Mouse (Mus musculus) gastrocnemius, postnatal 36 days (tissue): ENCODE results near the gene Castor1. TPM values are rescaled to one million over a fixed set of nuclear protein-coding genes. Genes with fewer than 3 reads are reported as not detected.
A peak's percentile ranks its signal among the peaks of the same experiment; 100 is the strongest.
"Not testable (repeated sequence)": the region's sequence is repeated elsewhere in the genome, so short reads cannot be mapped to it uniquely, and the experiment has no call there.

Source experiments
- DNase-seq, 2 experiments: peaks; one replicate each; pipeline ENCODE4 v3.0.0; 2022
- intact Hi-C: fragments of 180-260 bp; cut with DNase I; formaldehyde crosslinking; loops from one replicate; pipeline ENCODE4 v1.15.1; 2025
- long read RNA-seq, 2 experiments: library from polyadenylated mRNA; stranded (forward); transcript quantifications; one replicate each; pipeline ENCODE4 v2.0.0; 2021
- total RNA-seq, 2 experiments: library from RNA; stranded (reverse); gene quantifications; 2 replicates each; pipeline ENCODE4 v1.2.3; 2021

Castor1 gene
- total RNA-seq = 1 to 10 TPM; 2.2 to 3.0 TPM
- long read RNA-seq, experiment 1, partial matches to known transcripts = 0 of 2 reads
- long read RNA-seq, experiment 1, other reads (novel, unspliced or antisense) = 1 of 2 reads
- long read RNA-seq, experiment 2, partial matches to known transcripts = 0 of 4 reads
- long read RNA-seq, experiment 2, other reads (novel, unspliced or antisense) = 1 of 4 reads

GRCm38 (mm10) chr11:4217914-4218629, at the start of gene Castor1:
Gene Castor1, plus strand, starts transcription at chr11:4218225.
- intact Hi-C loops = loop anchor here (1.0 to 5.0 kb wide), 2 partner anchors 36 to 83 kb away; partner anchors contain the start of gene Rnf215
- peak; percentile 83 to 88 for DNase-seq

DNA sequence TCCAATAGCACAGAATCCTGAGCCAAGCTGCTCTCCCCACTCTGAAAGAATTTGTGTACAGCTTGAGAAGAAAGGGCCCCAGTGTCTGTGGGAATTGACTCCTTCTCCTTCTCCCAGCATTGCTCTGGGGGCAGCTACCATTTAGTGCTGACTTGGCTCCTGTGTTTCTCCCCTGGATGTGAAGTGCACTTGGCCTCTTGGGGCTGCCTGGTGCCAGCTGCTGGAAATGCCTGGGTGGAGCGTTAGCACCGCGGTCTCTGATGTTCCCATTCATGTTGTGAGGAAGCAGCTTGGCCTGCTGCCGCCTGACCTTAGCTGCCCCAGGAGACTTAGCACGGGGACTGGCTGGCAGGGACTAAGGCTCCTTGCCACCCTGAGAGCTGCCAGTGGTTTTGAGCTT, 43.4 kb upstream of the Castor1 start:
- peak; percentile 79 to 81 for DNase-seq
- intact Hi-C loops = loop anchor here (5.0 kb wide), 1 partner anchor 37 kb away; the partner anchor contains the start of gene Rnf215

DNA sequence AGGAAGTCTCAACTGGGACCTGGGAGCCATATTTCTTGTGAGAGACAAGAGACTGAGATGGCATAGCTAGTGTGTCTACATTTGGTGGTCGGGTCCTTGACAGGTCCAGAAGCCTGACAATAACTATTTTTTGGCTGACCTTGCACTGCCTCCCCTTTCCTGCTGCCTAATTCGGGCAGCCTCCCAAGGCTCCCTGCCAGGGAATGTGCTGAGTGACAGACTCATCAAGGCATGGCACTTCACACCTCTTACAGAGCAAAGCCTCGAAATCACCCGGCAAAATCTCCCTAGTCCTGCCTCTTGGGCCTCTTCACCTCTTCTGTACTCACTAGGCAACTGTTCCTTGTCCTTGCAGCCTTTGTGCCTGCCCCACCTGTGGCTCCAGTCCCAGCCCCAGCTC, 40.3 kb upstream of the Castor1 start:
- DNase-seq = peak in 1 of 2 experiments; percentile 33
- intact Hi-C loops = no loop called here

DNA sequence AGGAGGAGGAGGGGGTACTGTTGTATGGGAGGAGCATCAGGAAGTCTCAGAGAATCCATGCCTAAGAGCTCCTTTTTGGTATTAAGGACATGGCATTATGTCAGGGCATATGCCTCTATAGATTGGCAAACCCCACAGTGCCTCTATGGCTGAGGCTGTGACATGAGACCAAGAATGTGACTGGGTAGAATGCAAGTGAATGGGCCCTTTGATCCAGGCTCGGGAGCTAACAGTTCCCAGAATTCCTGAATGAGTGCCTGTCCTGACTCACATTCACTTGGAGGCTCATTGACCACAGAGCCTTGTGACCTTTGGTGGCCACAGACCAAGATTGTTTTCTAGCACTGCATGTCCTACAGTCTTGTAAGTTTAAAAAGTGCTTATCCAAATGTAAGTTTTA, 36.0 kb upstream of the Castor1 start:
- DNase-seq = no peak
- intact Hi-C loops = loop anchor here (5.0 kb wide), 1 partner anchor 35 kb away; the partner anchor contains the start of gene Castor1

DNA sequence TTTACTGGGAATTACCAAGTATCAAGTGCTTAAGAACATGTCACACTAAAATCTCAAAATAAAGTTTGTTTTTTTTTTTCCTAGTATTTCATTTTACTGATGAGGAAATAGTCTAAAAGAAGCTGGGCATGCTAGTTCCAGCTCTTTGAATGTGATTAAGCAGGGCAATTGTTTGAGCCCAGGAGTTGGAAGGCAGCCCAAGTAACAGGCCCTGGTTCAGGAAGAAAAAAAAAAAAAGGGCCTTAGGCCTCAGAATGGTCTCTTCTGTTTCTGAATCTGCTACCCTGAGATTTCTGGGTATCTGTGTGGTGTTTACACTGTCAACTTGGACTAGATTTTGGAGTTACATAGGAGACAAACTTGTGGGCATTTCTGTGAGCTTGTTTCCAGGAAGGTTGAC, 34.5 kb upstream of the Castor1 start:
- no peak for DNase-seq
- intact Hi-C loops = loop anchor here (5.0 kb wide), 1 partner anchor 34 kb away; the partner anchor contains the start of gene Castor1

- intact Hi-C loops = loop anchor here (5.0 kb wide), 1 partner anchor 33 kb away; the partner anchor contains the start of gene Castor1
Measured at GRCm38 (mm10) chr11:4184251-4184952, 33.6 kb upstream of the Castor1 start.

GRCm38 (mm10) chr11:4185480-4185879, 32.5 kb upstream of the Castor1 start:
- DNase-seq, intact Hi-C loops: not testable (repeated sequence)

More at GRCm38 (mm10) chr11:4184251-4184952, 33.6 kb upstream of the Castor1 start:
- no peak for DNase-seq

DNA sequence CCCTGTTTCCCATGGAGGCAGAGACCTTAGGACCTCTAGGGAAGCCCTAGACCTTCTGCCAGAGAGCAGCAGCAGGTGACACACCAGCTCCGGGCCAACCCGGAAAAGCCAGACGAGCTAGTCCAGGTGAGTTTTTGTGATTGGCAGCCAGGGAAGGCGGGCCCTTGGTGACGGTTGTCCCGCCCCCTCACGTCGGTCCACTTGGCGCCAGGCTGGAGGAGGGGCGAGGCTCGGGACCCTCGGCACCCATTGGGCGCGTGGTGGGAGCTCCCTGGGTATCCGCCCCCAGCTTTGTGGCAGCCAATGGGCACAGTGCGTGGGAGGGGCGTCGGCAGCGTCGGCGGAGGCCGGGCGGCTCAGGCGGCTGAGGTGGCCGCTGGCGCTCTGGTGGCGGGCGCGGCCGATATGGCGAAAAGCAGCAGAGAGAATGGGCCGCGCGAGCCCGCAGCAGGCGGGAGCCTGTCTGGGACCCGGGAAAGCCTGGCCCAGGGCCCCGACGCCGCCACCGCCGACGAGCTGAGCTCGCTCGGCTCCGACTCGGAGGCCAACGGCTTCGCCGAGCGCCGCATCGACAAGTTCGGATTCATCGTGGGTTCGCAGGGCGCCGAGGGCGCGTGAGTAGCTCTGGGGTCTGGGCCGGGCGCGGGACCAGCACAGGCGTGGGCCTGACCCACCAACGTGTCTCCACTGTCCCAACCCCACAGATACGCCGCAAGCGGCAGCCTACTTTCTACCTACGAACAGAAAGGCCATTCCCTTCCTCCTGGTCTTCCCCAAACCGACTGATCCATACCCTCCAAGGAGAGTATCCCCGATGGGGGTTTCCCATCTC, 31.3 kb upstream of the Castor1 start, which contains the start of gene Tbc1d10a:
Tbc1d10a (plus strand) TSS at position 304 of the 832 bp plus-strand sequence.
- intact Hi-C loops = loop anchor here (2.0 kb wide), 1 partner anchor 26 kb away; the partner anchor contains the start of genes Ccdc157 and Sf3a1
- peak; percentile 94 to 98 for DNase-seq

- DNase-seq = no peak
- intact Hi-C loops = loop anchor here (2.0 kb wide), 1 partner anchor 27 kb away; the partner anchor contains the start of genes Ccdc157 and Sf3a1
Measured at GRCm38 (mm10) chr11:4187318-4187700, 30.7 kb upstream of the Castor1 start.

GRCm38 (mm10) chr11:4189182-4189581, 28.8 kb upstream of the Castor1 start:
- intact Hi-C loops = no loop called here
- DNase-seq = no peak

- DNase-seq = no peak
- intact Hi-C loops = no loop called here
Measured at GRCm38 (mm10) chr11:4190677-4191076, 27.3 kb upstream of the Castor1 start.

GRCm38 (mm10) chr11:4192757-4193156, 25.3 kb upstream of the Castor1 start:
- DNase-seq = no peak
- intact Hi-C loops = no loop called here

- DNase-seq = no peak
- intact Hi-C loops = no loop called here
Measured at GRCm38 (mm10) chr11:4193420-4193819, 24.6 kb upstream of the Castor1 start.

GRCm38 (mm10) chr11:4195597-4196031, 22.4 kb upstream of the Castor1 start:
- DNase-seq = no peak
- intact Hi-C loops = no loop called here

- intact Hi-C loops = no loop called here
- DNase-seq = no peak
Measured at GRCm38 (mm10) chr11:4196636-4197035, 21.4 kb upstream of the Castor1 start.

- intact Hi-C loops = no loop called here
Measured at GRCm38 (mm10) chr11:4197691-4198090, 20.3 kb upstream of the Castor1 start.

GRCm38 (mm10) chr11:4201981-4202700, 15.9 kb upstream of the Castor1 start:
- DNase-seq = no peak
- intact Hi-C loops = no loop called here

More at GRCm38 (mm10) chr11:4197691-4198090, 20.3 kb upstream of the Castor1 start:
- no peak for DNase-seq

DNA sequence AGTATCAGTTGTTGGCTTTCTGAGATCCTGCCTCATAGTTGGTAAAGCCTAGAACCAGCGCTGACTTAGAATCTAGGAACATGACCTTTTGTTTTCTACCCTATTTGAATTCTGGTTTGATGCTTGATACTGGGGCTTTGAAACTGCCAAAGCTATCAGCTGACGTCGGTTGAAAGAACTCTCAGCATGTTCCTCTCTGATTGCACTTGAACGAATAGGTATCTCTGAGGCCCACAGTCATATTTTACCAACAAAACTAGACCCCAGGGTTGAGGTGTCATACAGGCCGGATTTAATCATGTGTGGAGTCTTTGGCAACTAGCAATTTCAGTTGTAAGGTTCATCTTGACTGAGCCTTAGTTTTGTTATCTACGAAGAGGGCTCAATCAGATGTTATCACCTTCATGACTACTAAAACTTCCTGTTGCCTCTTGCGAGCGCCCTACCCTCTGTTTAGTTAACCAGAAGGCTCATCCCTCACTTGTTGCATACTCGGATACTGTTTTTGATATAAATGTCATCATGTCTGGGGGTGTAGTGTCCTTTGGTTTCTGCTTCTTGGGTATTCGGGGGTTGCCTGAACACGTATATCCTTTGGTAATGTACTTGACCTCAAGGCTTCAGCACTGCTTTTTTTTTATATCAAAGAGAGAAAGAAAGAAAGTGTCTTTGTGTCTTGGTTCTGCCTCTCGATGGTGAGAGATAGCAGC, 14.9 kb upstream of the Castor1 start:
- intact Hi-C loops = no loop called here
- no peak for DNase-seq

- peak; percentile 56 to 74 for DNase-seq
- intact Hi-C loops = no loop called here
Measured at GRCm38 (mm10) chr11:4203705-4204074, 14.3 kb upstream of the Castor1 start.
